Mouse (Mus musculus) embryonic fibroblast, embryonic 13.5 days (primary cell): ENCODE results near the gene A2ml1. TPM values are rescaled to one million over a fixed set of nuclear protein-coding genes. Genes with fewer than 3 reads are reported as not detected.

ENCODE experiments used
- H3K27ac ChIP-seq: 2 replicates; pipeline ENCODE4 v1.5.1; 2012; ENCODE audit warnings: low read length, control low read depth, inconsistent platforms; ENCODE audit not compliant: insufficient read depth
- H3K4me1 ChIP-seq: 2 replicates; pipeline ENCODE4 v1.6.1; 2011; ENCODE audit warnings: low read length; ENCODE audit not compliant: control insufficient read depth, insufficient read depth
- H3K4me3 ChIP-seq: 2 replicates; pipeline ENCODE4 v1.5.1; 2011; ENCODE audit warnings: mild to moderate bottlenecking, control low read depth, low read length; ENCODE audit not compliant: insufficient read depth
- CTCF ChIP-seq: IDR thresholded peaks from 2 replicates; pipeline ENCODE4 v1.5.1; 2011; ENCODE audit warnings: mild to moderate bottlenecking, control low read depth, low read length, moderate library complexity, borderline replicate concordance; ENCODE audit not compliant: insufficient read depth
- POLR2A ChIP-seq: IDR thresholded peaks from 2 replicates; pipeline ENCODE4 v1.6.1; 2011; ENCODE audit warnings: low read depth, mild to moderate bottlenecking, control low read depth, low read length, moderate library complexity
- polyA plus RNA-seq: library from polyadenylated mRNA; stranded (reverse); fragments of >200 nt; gene quantifications from 2 replicates; pipeline ENCODE4 v1.2.4, GENCODE M21; 2011; ENCODE audit warnings: low read depth; ENCODE audit not compliant: missing spikeins, insufficient read length

Gene A2ml1
- polyA plus RNA-seq, 1 experiment, result not detected

- H3K4me1 ChIP-seq, result no peaks in the 10 kb centered on the region
- TF ChIP-seq POLR2A (no peak), CTCF (no peak)
- no peak within 1 kb of the TSS for H3K4me3 ChIP-seq
- H3K27ac ChIP-seq, result no peak within 1 kb of the TSS
Observed at GRCm38 (mm10) chr6:128526601-128527000, 54.8 kb downstream of the A2ml1 start, which contains the start of gene Pzp. Pzp (minus strand) TSS chr6:128526720.

DNA sequence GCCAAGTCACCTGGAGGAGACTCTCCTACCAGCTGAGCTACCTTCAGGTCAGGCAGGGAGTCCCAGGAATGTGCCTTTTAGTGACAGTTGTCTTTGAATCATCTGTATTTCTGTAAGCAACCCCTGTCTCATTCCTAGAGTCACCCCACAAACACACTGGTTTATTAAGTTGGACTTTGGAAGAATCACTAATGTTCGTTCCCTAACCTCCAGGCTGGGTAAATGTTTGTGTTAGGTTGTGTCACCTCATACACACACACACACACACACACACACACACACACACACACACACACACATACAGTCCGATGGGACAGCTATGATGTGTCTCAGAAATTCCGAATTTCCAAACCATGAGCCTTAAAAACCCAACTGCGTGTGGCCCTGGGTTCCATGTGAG lies 55.6 kb downstream of the A2ml1 start:
- no peaks in the 10 kb centered on the region for H3K4me1 ChIP-seq
- TF ChIP-seq POLR2A, result no peak
- no peak for TF ChIP-seq CTCF
- no peak overlapping the region for H3K27ac ChIP-seq
- no peak overlapping the region for H3K4me3 ChIP-seq

DNA sequence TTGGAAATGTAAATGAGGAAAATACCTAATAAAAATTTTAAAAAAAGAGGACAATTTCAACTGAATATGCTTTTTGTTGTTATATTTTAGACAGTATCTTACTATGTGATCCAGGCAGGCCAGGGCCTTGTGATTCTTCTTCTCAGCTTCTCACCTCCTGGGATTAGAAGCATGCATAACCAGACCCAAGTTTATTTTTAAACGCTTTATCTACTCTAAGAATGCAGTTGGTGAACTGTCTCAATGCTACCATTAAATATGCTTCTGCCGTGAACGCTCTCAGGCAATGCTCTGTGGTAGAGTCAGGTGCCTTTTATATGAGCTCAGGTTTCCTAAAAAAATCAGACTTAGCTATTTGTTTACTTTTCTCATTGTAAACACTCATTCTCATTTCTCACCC lies 58.0 kb downstream of the A2ml1 start:
- H3K4me1 ChIP-seq, result no peaks in the 10 kb centered on the region
- TF ChIP-seq CTCF (no peak), POLR2A (no peak)
- H3K4me3 ChIP-seq, result no peak overlapping the region
- no peak overlapping the region for H3K27ac ChIP-seq

- no peak overlapping the region for H3K4me3 ChIP-seq
- no peak overlapping the region for H3K27ac ChIP-seq
- no peaks in the 10 kb centered on the region for H3K4me1 ChIP-seq
- no peak for TF ChIP-seq CTCF
- TF ChIP-seq POLR2A, result no peak
Observed at GRCm38 (mm10) chr6:128519159-128519558, 62.2 kb downstream of the A2ml1 start.

DNA sequence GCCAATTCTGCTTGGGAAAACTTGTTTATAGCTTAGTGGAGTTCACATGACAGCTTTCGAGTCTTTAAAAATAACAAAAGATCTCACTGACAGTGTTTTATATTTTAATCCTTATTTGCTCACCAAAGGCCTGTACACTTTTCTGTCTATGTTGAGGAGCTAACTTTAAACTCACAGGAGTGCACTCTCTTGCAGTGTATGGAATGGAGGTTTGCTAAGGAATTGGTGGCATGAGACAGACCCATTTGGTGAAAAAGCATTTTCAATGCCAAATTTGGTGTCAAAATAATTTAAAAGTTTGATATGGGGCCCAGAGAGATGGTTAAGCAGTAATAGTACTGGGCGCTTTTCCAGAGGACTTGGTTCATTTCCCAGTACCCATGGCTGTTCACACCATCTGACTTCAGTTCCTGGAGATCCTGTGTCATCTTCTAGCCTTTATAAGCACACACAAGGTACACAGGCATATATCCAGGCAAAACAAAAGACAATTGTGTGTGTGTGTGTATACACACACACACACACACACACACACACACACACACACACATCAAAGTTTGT lies 75.7 kb downstream of the A2ml1 start:
- Histone ChIP-seq H3K4me1 (no peaks in the 10 kb centered on the region), H3K4me3 (no peak overlapping the region), H3K27ac (no peak overlapping the region)
- TF ChIP-seq POLR2A, result no peak

GRCm38 (mm10) chr6:128504743-128505142 lies 76.7 kb downstream of the A2ml1 start:
- Histone ChIP-seq H3K4me1 (no peaks in the 10 kb centered on the region), H3K27ac (no peak overlapping the region), H3K4me3 (no peak overlapping the region)
- TF ChIP-seq CTCF, result no peak
- no peak for TF ChIP-seq POLR2A

DNA sequence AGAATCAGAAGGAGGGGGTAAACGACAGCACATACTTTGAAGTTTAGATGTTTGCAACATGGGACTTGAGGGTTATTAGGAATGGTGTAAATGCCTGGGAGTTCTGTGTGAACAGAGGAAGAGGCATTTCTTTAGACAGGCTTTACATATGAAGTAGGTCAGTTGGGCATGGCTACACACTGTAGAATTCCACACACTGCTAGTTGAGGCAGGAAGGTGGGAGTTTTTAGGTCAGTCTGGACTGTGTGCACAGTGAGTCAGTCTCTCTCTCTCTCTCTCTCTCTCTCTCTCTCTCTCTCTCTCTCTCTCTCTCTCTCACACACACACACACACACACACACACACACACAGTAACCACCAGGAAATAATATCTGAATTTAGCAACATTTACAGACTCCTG lies 86.1 kb downstream of the A2ml1 start:
- Histone ChIP-seq H3K4me1 (no peaks in the 10 kb centered on the region), H3K27ac (no peak overlapping the region), H3K4me3 (no peak overlapping the region)
- TF ChIP-seq POLR2A, result no peak
- TF ChIP-seq CTCF, result no peak

GRCm38 (mm10) chr6:128494646-128495331 lies 86.6 kb downstream of the A2ml1 start:
- Histone ChIP-seq H3K4me3 (no peak overlapping the region), H3K4me1 (no peaks in the 10 kb centered on the region), H3K27ac (no peak overlapping the region)
- no peak for TF ChIP-seq CTCF
- no peak for TF ChIP-seq POLR2A

DNA sequence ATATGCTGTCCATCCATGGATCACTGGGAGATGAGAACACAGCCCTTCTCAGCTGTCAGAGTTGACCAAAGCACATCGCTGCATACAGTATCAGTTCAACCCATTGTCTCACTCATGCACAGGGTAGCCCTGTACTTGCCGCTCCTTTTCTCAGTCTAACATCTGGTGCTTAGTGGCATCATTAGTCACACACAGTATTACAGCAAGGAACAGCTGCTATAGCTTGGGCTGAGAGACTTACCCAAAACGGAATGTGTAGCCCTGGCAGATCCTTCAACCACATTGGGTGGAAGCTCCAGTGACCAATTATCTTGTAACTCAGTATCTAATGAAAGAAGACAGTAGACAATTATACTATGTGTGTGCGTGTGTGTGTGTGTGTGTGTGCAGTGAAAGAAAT lies 89.5 kb downstream of the A2ml1 start:
- Histone ChIP-seq H3K4me1 (no peaks in the 10 kb centered on the region), H3K27ac (no peak overlapping the region), H3K4me3 (no peak overlapping the region)
- no peak for TF ChIP-seq CTCF
- no peak for TF ChIP-seq POLR2A

GRCm38 (mm10) chr6:128490141-128490540 lies 91.3 kb downstream of the A2ml1 start:
- Histone ChIP-seq H3K4me3 (no peak overlapping the region), H3K27ac (no peak overlapping the region), H3K4me1 (no peaks in the 10 kb centered on the region)
- TF ChIP-seq CTCF (no peak), POLR2A (no peak)

Other genes with a start within 250 kb of the A2ml1 start
- 56.8 and 67.0 TPM in 2 replicates for gene Tulp3, start 225.8 kb downstream of the A2ml1 start, polyA plus RNA-seq
- 39.6 TPM in 2 replicates for gene Rhno1, start 218.7 kb downstream of the A2ml1 start, polyA plus RNA-seq
- gene Foxm1, start 218.6 kb downstream of the A2ml1 start, polyA plus RNA-seq, result 41.6 and 45.7 TPM in 2 replicates
- gene Tex52, start 206.2 kb downstream of the A2ml1 start, polyA plus RNA-seq, result not detected in 2 replicates
- not detected in 2 replicates for gene Gm44596, start 206.1 kb downstream of the A2ml1 start, polyA plus RNA-seq
- 3.5 and 9.1 TPM in 2 replicates for gene Nrip2, start 182.3 kb downstream of the A2ml1 start, polyA plus RNA-seq
- 12.1 and 15.2 TPM in 2 replicates for gene Itfg2, start 156.7 kb downstream of the A2ml1 start, polyA plus RNA-seq
- 79.9 and 102 TPM in 2 replicates for gene Fkbp4, start 142.9 kb downstream of the A2ml1 start, polyA plus RNA-seq
- gene Pzp, start 54.9 kb downstream of the A2ml1 start, polyA plus RNA-seq, result not detected in 2 replicates
- gene Klrb1a, start 41.9 kb upstream of the A2ml1 start, polyA plus RNA-seq, result not detected in 2 replicates
- gene Clec2h, start 80.8 kb upstream of the A2ml1 start, polyA plus RNA-seq, result not detected in 2 replicates
- gene Klrb1, start 141.5 kb upstream of the A2ml1 start, polyA plus RNA-seq, result not detected in 2 replicates
- gene Klrb1c, start 207.6 kb upstream of the A2ml1 start, polyA plus RNA-seq, result not detected in 2 replicates
- not detected in 2 replicates for gene Gm44511, start 244.7 kb upstream of the A2ml1 start, polyA plus RNA-seq
- not detected in 2 replicates for gene Klrb1b, start 244.7 kb upstream of the A2ml1 start, polyA plus RNA-seq